Mouse (Mus musculus): ENCODE measurements at regions not wholly inside any gene's neighbourhood (a gene's known extent, or its start where the extent isn't known, plus 50 kb on each side); places are given as distances from the start of the nearest gene placed in this dataset.

- H3K9me3 ChIP-seq (replicated peaks; ENCODE audit: insufficient read depth, low read length) = no peaks in the 10 kb centered on the region
- H3K79me2 ChIP-seq (ENCODE audit: control insufficient read depth, insufficient read depth, low read length, poor library complexity) = no peaks in the 10 kb centered on the region
- no peaks in the 10 kb centered on the region for H3K4me1 ChIP-seq (ENCODE audit: control insufficient read depth in 1 of 2, insufficient read depth in 2 of 2, low read length in 2 of 2)
- no peak overlapping the region for H3K4me3 ChIP-seq (ENCODE audit: control insufficient read depth in 1 of 2, insufficient read depth in 1 of 2, low read depth in 2 of 2, low read length in 2 of 2)
- no peak overlapping the region for H3K27ac ChIP-seq (ENCODE audit: control insufficient read depth, low read depth, low read length)
- TF ChIP-seq UBTF (IDR thresholded peaks at IDR 0.05; ENCODE audit: borderline replicate concordance, insufficient read depth, low read depth, low read length) = no peak
- TF ChIP-seq EP300 (IDR thresholded peaks at IDR 0.05; ENCODE audit: low read depth in 1 of 2, low read length in 2 of 2) = no peak
- no peak for TF ChIP-seq NRF1 (IDR thresholded peaks at IDR 0.05; ENCODE audit: insufficient read depth, low read depth, low read length, poor library complexity, severe bottlenecking)
- TF ChIP-seq MAZ (IDR thresholded peaks at IDR 0.05; ENCODE audit: low read depth, low read length) = no peak
- no peak for TF ChIP-seq NELFE (IDR thresholded peaks at IDR 0.05; ENCODE audit: low read depth, low read length)
- no peak for TF ChIP-seq POLR2A (IDR thresholded peaks at IDR 0.05; ENCODE audit: control insufficient read depth in 1 of 2, insufficient read depth in 1 of 2, low read depth in 1 of 2, low read length in 2 of 2, poor library complexity in 1 of 2)
- no peak for TF ChIP-seq KAT2A (conservative IDR thresholded peaks at IDR 0.05; ENCODE audit: low read depth, low read length)
- H3K36me3 ChIP-seq (ENCODE audit: control insufficient read depth in 1 of 2, insufficient read depth in 2 of 2, low read length in 2 of 2) = no peaks in the 10 kb centered on the region
- H3K27me3 ChIP-seq (ENCODE audit: control insufficient read depth in 1 of 2, insufficient read depth in 2 of 2, low read length in 2 of 2) = no peaks in the 10 kb centered on the region
- H3K9ac ChIP-seq (ENCODE audit: control insufficient read depth, low read depth, low read length, poor library complexity, severe bottlenecking) = no peak overlapping the region
- DNase-seq (ENCODE audit: low read depth, low spot score) = no peak
These were observed 431.9 kb downstream of the Btbd3 start for GRCm38 (mm10) chr2:138688140-138688871.

GRCm38 (mm10) chr2:138689497-138689896, 433.1 kb downstream of the Btbd3 start:
- Histone ChIP-seq H3K27ac (ENCODE audit: control insufficient read depth, low read depth, low read length) (no peak overlapping the region), H3K4me3 (ENCODE audit: control insufficient read depth in 1 of 2, insufficient read depth in 1 of 2, low read depth in 2 of 2, low read length in 2 of 2) (no peak overlapping the region), H3K9ac (ENCODE audit: control insufficient read depth, low read depth, low read length, poor library complexity, severe bottlenecking) (no peak overlapping the region), H3K9me3 (replicated peaks; ENCODE audit: insufficient read depth, low read length) (no peaks in the 10 kb centered on the region), H3K27me3 (ENCODE audit: control insufficient read depth in 1 of 2, insufficient read depth in 2 of 2, low read length in 2 of 2) (no peaks in the 10 kb centered on the region), H3K4me1 (ENCODE audit: control insufficient read depth in 1 of 2, insufficient read depth in 2 of 2, low read length in 2 of 2) (no peaks in the 10 kb centered on the region), H3K79me2 (ENCODE audit: control insufficient read depth, insufficient read depth, low read length, poor library complexity) (no peaks in the 10 kb centered on the region), H3K36me3 (ENCODE audit: control insufficient read depth in 1 of 2, insufficient read depth in 2 of 2, low read length in 2 of 2) (no peaks in the 10 kb centered on the region)
- DNase-seq (ENCODE audit: low read depth, low spot score) = no peak
- no peak for TF ChIP-seq MAFK (IDR thresholded peaks at IDR 0.05; ENCODE audit: borderline replicate concordance, low read depth, low read length)
- TF ChIP-seq RAD21 (IDR thresholded peaks at IDR 0.05; ENCODE audit: low read depth, low read length) = no peak
- TF ChIP-seq ZC3H11A (IDR thresholded peaks at IDR 0.05; ENCODE audit: low read depth, low read length) = no peak
- no peak for TF ChIP-seq BHLHE40 (IDR thresholded peaks at IDR 0.05; ENCODE audit: borderline replicate concordance, low read depth, low read length)

- no peak for DNase-seq (ENCODE audit: low read depth, low spot score)
- Histone ChIP-seq H3K4me1 (ENCODE audit: control insufficient read depth in 1 of 2, insufficient read depth in 2 of 2, low read length in 2 of 2) (no peaks in the 10 kb centered on the region), H3K36me3 (ENCODE audit: control insufficient read depth in 1 of 2, insufficient read depth in 2 of 2, low read length in 2 of 2) (no peaks in the 10 kb centered on the region), H3K9me3 (replicated peaks; ENCODE audit: insufficient read depth, low read length) (no peaks in the 10 kb centered on the region), H3K4me3 (ENCODE audit: control insufficient read depth in 1 of 2, insufficient read depth in 1 of 2, low read depth in 2 of 2, low read length in 2 of 2) (no peak overlapping the region), H3K79me2 (ENCODE audit: control insufficient read depth, insufficient read depth, low read length, poor library complexity) (no peaks in the 10 kb centered on the region), H3K27ac (ENCODE audit: control insufficient read depth, low read depth, low read length) (no peak overlapping the region), H3K27me3 (ENCODE audit: control insufficient read depth in 1 of 2, insufficient read depth in 2 of 2, low read length in 2 of 2) (no peaks in the 10 kb centered on the region), H3K9ac (ENCODE audit: control insufficient read depth, low read depth, low read length, poor library complexity, severe bottlenecking) (no peak overlapping the region)
- TF ChIP-seq RAD21 (IDR thresholded peaks at IDR 0.05; ENCODE audit: low read depth, low read length) = no peak
- no peak for TF ChIP-seq POLR2AphosphoS5 (IDR thresholded peaks at IDR 0.05; ENCODE audit: borderline replicate concordance, low read depth, low read length)
- TF ChIP-seq SIN3A (IDR thresholded peaks at IDR 0.05; ENCODE audit: low read length) = no peak
- no peak for TF ChIP-seq BHLHE40 (IDR thresholded peaks at IDR 0.05; ENCODE audit: borderline replicate concordance, low read depth, low read length)
- no peak for TF ChIP-seq MYB (IDR thresholded peaks at IDR 0.05; ENCODE audit: low read depth, low read length)
- no peak for TF ChIP-seq TBP (IDR thresholded peaks at IDR 0.05; ENCODE audit: low read depth, low read length)
- TF ChIP-seq MAZ (IDR thresholded peaks at IDR 0.05; ENCODE audit: low read depth, low read length) = no peak
- TF ChIP-seq RCOR1 (IDR thresholded peaks at IDR 0.05; ENCODE audit: low read depth, low read length) = no peak
- TF ChIP-seq ELF1 (IDR thresholded peaks at IDR 0.05; ENCODE audit: low read depth, low read length) = no peak
- TF ChIP-seq SMC3 (IDR thresholded peaks at IDR 0.05; ENCODE audit: low read depth, low read length) = no peak
- TF ChIP-seq CTCF (IDR thresholded peaks at IDR 0.05 in 2 of 3, conservative IDR thresholded peaks at IDR 0.05 in 1 of 3; ENCODE audit: control insufficient read depth in 1 of 3, insufficient read depth in 1 of 3, low read depth in 2 of 3, low read length in 3 of 3, poor library complexity in 1 of 3, severe bottlenecking in 1 of 3) = no peak
- no peak for TF ChIP-seq GABPA (IDR thresholded peaks at IDR 0.05; ENCODE audit: low read depth, low read length)
- TF ChIP-seq USF2 (IDR thresholded peaks at IDR 0.05; ENCODE audit: borderline replicate concordance in 1 of 2, insufficient read depth in 1 of 2, low read depth in 1 of 2, low read length in 2 of 2) = no peak
- TF ChIP-seq GATA1 (IDR thresholded peaks at IDR 0.05; ENCODE audit: low read depth, low read length) = no peak
These were observed 446.4 kb downstream of the Btbd3 start for GRCm38 (mm10) chr2:138702783-138703182.
